Mouse (Mus musculus) cortical plate, adult 2 months (tissue): Measurements from ENCODE around the gene Slc25a38.

Source experiments
- CTCF ChIP-seq: fragments of 200-500 bp; IDR thresholded peaks from 2 replicates; pipeline ENCODE4 v1.5.1; 2011; ENCODE audit warnings: mild to moderate bottlenecking, control low read depth, low read length; ENCODE audit not compliant: insufficient read depth; ENCODE audit errors: extremely low read depth
- POLR2A ChIP-seq: fragments of 200-500 bp; IDR thresholded peaks from 2 replicates; pipeline ENCODE4 v1.6.1; 2011; ENCODE audit warnings: mild to moderate bottlenecking, low read length, control low read depth; ENCODE audit not compliant: insufficient read depth; ENCODE audit errors: extremely low read depth

DNA sequence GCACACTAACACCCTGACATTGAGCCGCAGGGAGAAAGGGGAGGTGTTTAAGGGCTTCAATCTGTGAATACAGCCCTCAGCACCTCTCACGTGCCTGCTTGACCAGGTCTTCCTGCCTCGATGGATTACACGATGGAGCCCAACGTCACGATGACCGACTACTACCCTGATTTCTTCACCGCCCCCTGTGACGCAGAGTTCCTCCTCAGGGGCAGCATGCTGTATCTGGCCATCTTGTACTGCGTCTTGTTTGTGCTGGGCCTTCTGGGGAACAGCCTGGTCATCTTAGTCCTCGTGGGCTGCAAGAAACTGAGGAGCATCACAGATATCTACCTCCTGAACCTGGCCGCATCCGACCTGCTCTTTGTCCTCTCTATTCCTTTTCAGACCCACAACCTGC is 16.5 kb upstream of the Slc25a38 start:
- TF ChIP-seq CTCF: no peak
- no peak for TF ChIP-seq POLR2A
